Mouse (Mus musculus) 416B (cell line): ENCODE data around the gene Tspan13.

Experiments used
- DNase-seq: peaks from one replicate; pipeline ENCODE4 v3.0.0; 2011; ENCODE audit warnings: low read depth

The Tspan13 gene

DNA sequence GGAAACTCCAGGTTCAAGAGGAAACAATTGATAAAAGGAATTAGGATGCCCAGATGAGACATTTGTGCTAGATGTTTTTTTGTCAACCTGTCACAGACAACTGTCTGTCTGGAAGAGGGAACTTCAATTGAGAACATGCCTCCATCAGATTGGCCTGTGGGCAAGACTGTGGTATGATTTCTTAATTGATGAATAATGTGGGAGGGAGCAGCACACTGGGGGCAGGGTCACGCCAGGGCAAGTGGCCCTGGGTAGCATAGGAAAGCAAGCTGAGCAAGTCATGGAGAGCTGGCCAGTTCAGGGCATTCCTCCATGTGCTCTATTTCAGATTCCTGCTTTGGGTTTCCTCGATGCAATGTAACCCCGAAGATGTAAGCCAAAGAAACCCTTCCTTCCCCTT lies 66.4 kb downstream of the Tspan13 start:
- peak; percentile 44 for DNase-seq

DNA sequence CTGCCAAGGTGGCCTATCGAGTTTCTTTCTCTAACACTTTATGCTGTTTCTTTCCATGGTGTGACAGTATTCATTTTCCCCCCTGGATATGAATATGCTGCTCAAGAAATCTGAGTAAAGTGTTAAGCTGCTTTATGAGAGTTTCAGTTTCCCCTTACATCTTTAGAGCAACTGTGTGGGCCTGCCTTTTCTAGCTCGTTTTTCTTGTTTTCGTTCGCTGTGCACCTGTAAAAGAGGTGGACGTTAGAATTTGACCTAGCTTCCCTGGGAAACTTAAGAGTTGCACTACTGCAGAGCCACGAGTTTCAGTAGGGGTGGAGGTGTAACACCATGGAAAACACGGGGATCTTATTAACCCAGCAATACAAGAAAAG lies 75.5 kb downstream of the Tspan13 start:
- no peak for DNase-seq

DNA sequence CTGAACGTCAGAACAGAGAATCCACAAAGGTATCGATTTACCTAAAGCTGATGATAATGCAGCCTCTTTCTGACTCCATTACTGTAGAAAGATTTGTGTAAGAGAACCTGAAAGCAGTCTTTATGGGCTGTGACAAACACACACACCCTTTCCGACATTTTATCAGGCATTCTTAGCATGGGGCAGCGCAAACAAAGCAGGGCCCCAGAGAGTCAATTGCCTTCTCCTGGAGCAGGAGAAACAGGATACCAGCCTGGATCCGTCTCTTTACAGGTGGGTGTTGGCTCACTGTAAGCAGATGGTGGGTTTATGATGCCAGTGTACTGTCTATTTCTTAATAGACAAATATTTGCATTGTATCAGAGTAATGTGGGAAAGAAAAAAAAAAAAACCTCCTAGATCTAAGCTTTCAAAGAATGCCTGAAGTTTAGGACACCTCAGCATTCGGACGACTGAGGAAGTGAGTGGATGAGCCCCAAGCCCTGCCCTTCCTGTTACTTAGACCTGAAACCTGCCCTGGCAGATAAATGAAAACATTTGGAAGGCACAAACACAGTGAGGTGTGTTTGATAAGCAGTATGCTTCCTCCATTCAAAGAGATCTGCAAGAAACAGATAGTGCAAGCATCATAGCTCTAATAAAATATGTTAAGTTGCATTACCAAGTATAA lies 76.1 kb downstream of the Tspan13 start:
- no peak for DNase-seq
